Mouse (Mus musculus) C2C12 (cell line): Measurements from ENCODE around the gene Gm3250.

Experiments used
- CTCF ChIP-seq: IDR thresholded peaks from one replicate; pipeline ENCODE4 v1.5.1; 2011; ENCODE audit not compliant: control insufficient read depth, insufficient read depth, insufficient read length
- MAX ChIP-seq: IDR thresholded peaks from one replicate; pipeline ENCODE4 v1.6.1; 2011; ENCODE audit warnings: mild to moderate bottlenecking, control low read depth

DNA sequence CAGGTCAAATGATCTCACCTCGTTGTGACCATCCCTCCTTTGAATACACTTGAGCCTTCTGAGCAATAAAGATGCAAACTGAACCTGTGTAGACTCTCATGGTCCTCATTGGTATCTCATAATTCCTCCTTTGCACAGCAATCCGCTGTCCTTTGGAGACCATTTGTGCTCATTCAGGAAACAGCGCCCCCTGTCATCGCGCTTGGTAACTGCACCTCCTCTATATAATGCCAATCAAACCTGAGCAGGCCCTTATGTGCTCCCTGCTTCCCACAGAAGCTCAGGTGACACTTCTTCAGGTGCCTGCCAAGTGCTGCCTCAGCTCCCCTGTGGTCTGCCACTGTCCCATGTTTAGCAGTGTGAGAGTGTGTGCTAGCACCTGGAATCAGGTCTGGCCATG lies 33.2 kb upstream of the Gm3250 start:
- TF ChIP-seq CTCF (no peak), MAX (no peak)
